Mouse (Mus musculus) heart, embryonic 13.5 days (tissue): ENCODE results near the gene Hirip3. TPM values are rescaled to one million over a fixed set of nuclear protein-coding genes. Genes with fewer than 3 reads are reported as not detected.

Source experiments
- ATAC-seq: fragments of 200-750 bp; cut with Nextera tagmentation; 2 replicates; pipeline ENCODE4 v1.8.0; 2017; ENCODE audit warnings: moderate TSS enrichment; ENCODE audit not compliant: insufficient number of reproducible peaks, low FRiP score, low TSS enrichment; ENCODE audit errors: extremely low read depth
- H3K27ac ChIP-seq: fragments of 300-500 bp; sonication (generic); replicated peaks from 2 replicates; pipeline ENCODE4 v1.5.1; 2015; ENCODE audit warnings: moderate library complexity, mild to moderate bottlenecking, inconsistent platforms
- H3K27me3 ChIP-seq: fragments of 300-500 bp; sonication (generic); replicated peaks from 2 replicates; pipeline ENCODE4 v1.6.1; 2015; ENCODE audit warnings: mild to moderate bottlenecking, inconsistent platforms
- H3K36me3 ChIP-seq: fragments of 300-500 bp; sonication (generic); 2 replicates; pipeline ENCODE4 v1.6.1; 2015; ENCODE audit warnings: mild to moderate bottlenecking, inconsistent platforms
- H3K4me1 ChIP-seq: fragments of 300-500 bp; sonication (generic); 2 replicates; pipeline ENCODE4 v1.6.1; 2015; ENCODE audit warnings: inconsistent platforms
- H3K4me2 ChIP-seq: fragments of 300-500 bp; sonication (generic); 2 replicates; pipeline ENCODE4 v1.6.1; 2015; ENCODE audit warnings: inconsistent platforms, mild to moderate bottlenecking, moderate library complexity
- H3K4me3 ChIP-seq: fragments of 300-500 bp; sonication (generic); 2 replicates; pipeline ENCODE4 v1.5.1; 2015; ENCODE audit warnings: moderate library complexity, mild to moderate bottlenecking, inconsistent platforms
- H3K9ac ChIP-seq: fragments of 300-500 bp; sonication (generic); 2 replicates; pipeline ENCODE4 v1.6.1; 2015; ENCODE audit warnings: inconsistent platforms, mild to moderate bottlenecking, moderate library complexity
- H3K9me3 ChIP-seq: fragments of 300-500 bp; sonication (generic); 2 replicates; pipeline ENCODE4 v1.6.1; 2016; ENCODE audit warnings: inconsistent platforms
- WGBS: fragments of 180-500 bp; shearing (Covaris S2); methylation state at CpG from one replicate; pipeline ENCODE4 v1.1.7; 2015; ENCODE audit warnings: mixed read lengths; 5-methylcytosine and 5-hydroxymethylcytosine counted together
- polyA plus RNA-seq: library from polyadenylated mRNA; unstranded; fragments of >200 nt; fragmentation: Nextera tagmentation; extraction: Ambion mirVana; gene quantifications from 2 replicates; pipeline ENCODE4 v1.2.1, GENCODE M21; 2015

The Hirip3 gene
- polyA plus RNA-seq, 1 experiment from 2014 or later, result 18.8 TPM

DNA sequence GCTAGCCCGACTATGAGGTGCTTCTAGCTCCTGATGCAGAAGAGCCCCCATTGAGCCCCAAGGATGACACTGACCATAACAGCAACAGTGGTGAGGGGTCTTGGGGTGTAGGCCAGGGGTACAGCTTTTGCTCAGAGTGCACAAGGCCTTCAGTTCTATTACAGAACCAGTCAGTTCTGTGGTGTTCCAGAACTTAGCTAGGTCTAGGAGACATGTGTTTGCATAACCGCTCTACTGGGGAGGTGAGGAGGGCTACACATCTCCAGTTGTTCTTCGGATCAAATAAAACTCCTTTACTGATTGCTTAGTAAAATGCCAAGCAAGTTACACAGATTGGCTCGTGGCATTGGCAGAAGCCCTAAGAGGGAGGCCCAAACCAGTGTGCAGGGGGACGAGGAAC lies 30.2 kb upstream of the Hirip3 start, which contains the start of gene 4930451I11Rik:
Gene 4930451I11Rik (minus strand): TSS at position 101 of the 400 bp plus-strand sequence.
- no peak for ATAC-seq
- peak within 1 kb of the TSS; percentile 68 for H3K4me2 ChIP-seq
- peaks cover 5% of the 10 kb centered on the region for H3K4me1 ChIP-seq
- peak within 1 kb of the TSS; percentile 65; the same call in 1 of the 2 replicates for H3K9ac ChIP-seq
- H3K36me3 ChIP-seq, result no peaks in the 10 kb centered on the region
- H3K27me3 ChIP-seq, result peaks cover 57% of the 10 kb centered on the region
- no peaks in the 10 kb centered on the region for H3K9me3 ChIP-seq
- H3K27ac ChIP-seq, result no peak within 1 kb of the TSS
- 50% methylated on average over 5 of the region's 5 CpGs for WGBS
- H3K4me3 ChIP-seq, result peak within 1 kb of the TSS; percentile 45

GRCm38 (mm10) chr7:126832036-126832598 lies 29.7 kb upstream of the Hirip3 start:
- peak overlapping the region; percentile 68 for H3K4me2 ChIP-seq
- H3K36me3 ChIP-seq, result no peaks in the 10 kb centered on the region
- peak overlapping the region; percentile 65; the same call in 1 of the 2 replicates for H3K9ac ChIP-seq
- H3K27ac ChIP-seq, result no peak overlapping the region
- H3K9me3 ChIP-seq, result no peaks in the 10 kb centered on the region
- peak overlapping the region; percentile 45 for H3K4me3 ChIP-seq
- WGBS, result 2% methylated on average over 21 of the region's 21 CpGs
- peaks cover 51% of the 10 kb centered on the region for H3K27me3 ChIP-seq
- H3K4me1 ChIP-seq, result peaks cover 5% of the 10 kb centered on the region
- peak; percentile 45; the same call in 1 of the 2 replicates for ATAC-seq

DNA sequence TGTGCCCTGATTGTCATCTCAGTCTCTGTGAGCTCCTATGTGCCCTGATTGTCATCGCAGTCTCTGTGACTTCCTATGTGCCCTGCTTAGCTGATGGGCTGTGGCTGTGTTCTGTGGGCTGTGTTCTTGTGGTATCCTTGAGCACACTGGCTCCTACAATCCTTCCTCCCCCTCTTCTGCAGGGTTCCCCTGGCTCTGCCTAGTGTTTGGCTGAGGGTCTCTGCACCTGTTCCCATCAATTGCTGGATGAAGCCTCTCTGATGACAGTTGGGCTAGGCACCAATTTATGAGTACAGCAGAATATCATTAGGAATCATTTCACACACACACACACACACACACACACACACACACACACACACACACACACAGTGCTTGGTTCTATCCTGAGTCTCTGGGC lies 28.5 kb upstream of the Hirip3 start:
- Histone ChIP-seq H3K27me3 (peaks cover 44% of the 10 kb centered on the region), H3K4me1 (peaks cover 5% of the 10 kb centered on the region), H3K9me3 (no peaks in the 10 kb centered on the region), H3K9ac (no peak overlapping the region), H3K4me2 (no peak overlapping the region), H3K27ac (no peak overlapping the region), H3K36me3 (no peaks in the 10 kb centered on the region), H3K4me3 (no peak overlapping the region)
- ATAC-seq, result no peak
- 78% methylated on average over 1 of the region's 1 CpGs for WGBS

DNA sequence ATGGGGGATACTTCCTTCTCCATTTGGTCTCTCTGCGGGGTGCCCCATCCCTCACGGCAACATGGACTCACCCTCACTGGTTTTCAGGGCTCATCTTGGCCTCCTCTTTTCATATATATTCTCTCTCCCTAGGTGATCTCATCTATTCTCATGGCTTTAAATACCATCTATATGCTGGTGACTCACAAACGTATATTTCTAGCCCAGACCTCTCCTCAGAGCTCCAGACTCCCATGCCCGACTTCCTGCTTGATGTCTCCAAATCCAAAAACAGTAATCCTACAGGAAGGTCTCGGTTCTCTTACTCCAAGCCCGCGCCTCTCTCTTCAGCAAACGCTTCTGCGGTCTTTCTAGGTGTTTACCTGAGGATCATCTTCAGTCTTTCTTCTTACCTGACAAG lies 18.5 kb upstream of the Hirip3 start:
- H3K9ac ChIP-seq, result no peak overlapping the region
- peaks cover 39% of the 10 kb centered on the region for H3K27me3 ChIP-seq
- ATAC-seq, result no peak
- no peak overlapping the region for H3K4me3 ChIP-seq
- no peak overlapping the region for H3K4me2 ChIP-seq
- no peaks in the 10 kb centered on the region for H3K36me3 ChIP-seq
- peaks cover 12% of the 10 kb centered on the region for H3K4me1 ChIP-seq
- WGBS, result 65% methylated on average over 9 of the region's 9 CpGs
- no peak overlapping the region for H3K27ac ChIP-seq
- H3K9me3 ChIP-seq, result no peaks in the 10 kb centered on the region

GRCm38 (mm10) chr7:126845516-126845915 lies 16.3 kb upstream of the Hirip3 start:
- Histone ChIP-seq H3K36me3 (no peaks in the 10 kb centered on the region), H3K4me1 (peaks cover 24% of the 10 kb centered on the region), H3K9me3 (no peaks in the 10 kb centered on the region), H3K9ac (no peak overlapping the region), H3K4me2 (no peak overlapping the region), H3K4me3 (no peak overlapping the region), H3K27ac (no peak overlapping the region), H3K27me3 (peaks cover 61% of the 10 kb centered on the region)
- ATAC-seq, result no peak
- WGBS, result 86% methylated on average over 2 of the region's 2 CpGs

GRCm38 (mm10) chr7:126847116-126847420 lies 14.7 kb upstream of the Hirip3 start, which contains the start of gene Doc2a:
Gene Doc2a (plus strand): TSS chr7:126847416.
- peak within 1 kb of the TSS; percentile 80 for H3K9ac ChIP-seq
- WGBS, result 27% methylated on average over 4 of the region's 4 CpGs
- ATAC-seq, result no peak

DNA sequence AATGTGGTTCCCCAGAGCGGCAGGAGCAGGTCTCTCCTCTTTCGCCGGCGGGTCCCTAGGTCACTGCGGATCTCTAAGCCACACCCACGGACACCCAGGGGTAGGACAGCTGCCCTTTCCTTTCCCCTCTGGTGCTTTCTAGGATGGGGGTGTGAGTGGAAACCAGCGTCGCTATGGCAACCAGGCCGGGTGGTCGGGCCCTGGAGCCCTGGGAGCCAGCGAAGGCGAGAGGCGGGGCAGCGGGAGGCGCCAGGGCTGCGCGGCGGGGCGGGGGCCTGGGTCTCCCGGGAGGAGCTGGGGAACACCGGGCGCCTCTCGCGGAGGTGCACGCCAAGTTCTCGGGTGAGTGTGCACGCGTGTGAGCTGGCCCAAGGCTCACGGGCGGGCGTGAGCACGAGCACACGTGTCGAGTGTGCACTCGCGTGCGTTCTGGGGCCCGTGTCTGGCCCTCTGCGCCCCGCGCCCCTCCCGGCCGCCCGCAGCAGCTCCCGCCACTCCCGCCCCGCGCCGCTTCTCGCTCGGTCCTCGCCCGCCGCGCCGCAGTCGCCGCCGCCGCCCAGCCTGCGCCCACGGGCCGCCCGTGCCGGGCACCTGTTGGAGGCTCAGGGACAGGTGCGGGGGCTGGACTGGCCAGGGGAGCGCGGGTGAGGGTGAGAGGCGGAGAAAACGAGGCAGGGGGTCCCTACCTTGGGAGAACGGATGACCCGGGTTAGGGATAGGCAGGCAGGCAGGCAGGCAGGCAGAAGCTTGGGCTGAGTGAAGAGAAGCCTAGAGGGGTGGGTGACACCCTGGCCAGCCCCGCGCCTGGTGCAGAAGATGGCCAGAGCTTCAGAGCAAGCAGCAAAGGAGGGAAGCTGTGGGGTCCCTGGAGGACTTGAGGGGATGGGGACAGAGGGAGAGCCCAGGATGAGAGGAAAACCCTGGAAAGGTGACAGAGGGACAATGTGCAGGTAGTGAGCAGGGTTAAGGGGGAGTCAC lies 14.1 kb upstream of the Hirip3 start:
- WGBS, result 2% methylated on average over 38 of the region's 74 CpGs
- Histone ChIP-seq H3K27ac (no peak overlapping the region), H3K9ac (peak overlapping the region; percentile 80), H3K4me3 (peak overlapping the region; percentile 61), H3K27me3 (peaks cover 66% of the 10 kb centered on the region), H3K36me3 (peaks cover 12% of the 10 kb centered on the region), H3K9me3 (no peaks in the 10 kb centered on the region), H3K4me1 (peaks cover 28% of the 10 kb centered on the region), H3K4me2 (peak overlapping the region; percentile 92)
- no peak for ATAC-seq

More at GRCm38 (mm10) chr7:126847116-126847420, 14.7 kb upstream of the Hirip3 start, which contains the start of gene Doc2a:
- peaks cover 66% of the 10 kb centered on the region for H3K27me3 ChIP-seq
- no peaks in the 10 kb centered on the region for H3K9me3 ChIP-seq
- peaks cover 28% of the 10 kb centered on the region for H3K4me1 ChIP-seq
- no peak within 1 kb of the TSS for H3K27ac ChIP-seq
- peak within 1 kb of the TSS; percentile 61 for H3K4me3 ChIP-seq
- H3K4me2 ChIP-seq, result peak within 1 kb of the TSS; percentile 92
- peaks cover 6% of the 10 kb centered on the region for H3K36me3 ChIP-seq

DNA sequence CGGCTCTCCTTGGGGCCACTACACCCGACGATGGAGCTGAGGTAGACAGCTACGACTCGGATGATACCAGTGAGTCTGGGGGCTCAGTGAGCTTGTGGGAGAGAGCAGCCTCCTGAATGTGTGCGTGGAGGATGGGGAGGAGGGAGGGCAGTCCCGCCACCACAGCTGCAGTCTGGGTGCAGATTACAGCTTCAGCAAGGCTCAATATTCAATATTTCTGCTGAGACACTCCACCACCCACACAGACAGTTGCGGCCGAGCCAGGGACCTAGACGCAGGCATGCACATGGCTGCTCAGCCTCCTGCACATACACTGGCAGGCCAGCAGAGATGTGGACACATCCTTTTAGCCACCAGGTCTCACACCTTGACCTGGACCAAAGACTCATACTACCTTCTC lies 13.0 kb upstream of the Hirip3 start:
- Histone ChIP-seq H3K27me3 (peaks cover 57% of the 10 kb centered on the region), H3K36me3 (peaks cover 23% of the 10 kb centered on the region), H3K9ac (no peak overlapping the region), H3K4me1 (peaks cover 28% of the 10 kb centered on the region), H3K27ac (no peak overlapping the region), H3K9me3 (no peaks in the 10 kb centered on the region), H3K4me2 (peak overlapping the region; percentile 92), H3K4me3 (0 out of 2 replicates have a peak overlapping the region, but pooled peaks have one; percentile 61)
- WGBS, result 26% methylated on average over 10 of the region's 10 CpGs
- ATAC-seq, result no peak

DNA sequence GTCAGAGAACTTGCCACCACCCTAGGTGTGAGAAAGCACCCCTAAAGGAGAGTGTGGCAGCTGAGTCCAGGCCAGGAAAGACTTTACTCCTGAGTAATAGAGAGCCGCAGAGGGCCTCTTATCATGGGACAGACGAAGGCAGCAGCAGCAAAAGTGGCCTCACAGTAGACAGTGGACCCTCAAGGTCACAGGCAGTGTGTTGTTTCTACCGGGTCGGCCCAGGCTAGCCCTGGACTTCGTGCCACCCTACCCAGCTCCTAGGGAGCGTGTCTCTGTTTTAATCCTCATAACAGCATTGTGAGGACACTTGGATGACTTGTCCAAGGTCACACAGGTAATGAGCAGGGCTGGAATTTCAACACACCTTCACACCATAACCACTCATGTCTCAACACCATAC lies 11.6 kb upstream of the Hirip3 start:
- no peak overlapping the region for H3K4me3 ChIP-seq
- no peak overlapping the region for H3K4me2 ChIP-seq
- no peak for ATAC-seq
- H3K27ac ChIP-seq, result no peak overlapping the region
- WGBS, result 53% methylated on average over 6 of the region's 6 CpGs
- no peak overlapping the region for H3K9ac ChIP-seq
- H3K9me3 ChIP-seq, result no peaks in the 10 kb centered on the region
- H3K4me1 ChIP-seq, result peaks cover 28% of the 10 kb centered on the region
- peaks cover 57% of the 10 kb centered on the region for H3K27me3 ChIP-seq
- H3K36me3 ChIP-seq, result peaks cover 37% of the 10 kb centered on the region

DNA sequence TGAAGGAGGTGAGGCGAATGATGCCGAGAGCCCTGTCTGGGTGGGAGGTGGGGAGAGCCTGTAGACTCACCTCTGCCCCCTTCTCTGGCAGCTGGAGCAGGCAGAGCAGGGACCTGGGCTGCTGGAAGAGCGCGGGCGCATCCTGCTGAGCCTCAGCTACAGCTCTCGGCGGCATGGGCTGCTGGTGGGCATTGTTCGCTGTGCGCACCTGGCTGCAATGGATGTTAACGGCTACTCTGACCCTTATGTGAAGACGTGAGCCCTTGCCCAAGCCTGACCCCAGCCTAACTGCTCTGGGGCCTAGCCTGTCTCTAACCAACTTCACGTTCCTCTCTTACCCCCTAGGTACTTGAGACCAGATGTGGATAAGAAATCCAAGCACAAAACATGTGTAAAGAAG lies 10.6 kb upstream of the Hirip3 start:
- Histone ChIP-seq H3K9me3 (no peaks in the 10 kb centered on the region), H3K4me2 (no peak overlapping the region), H3K27ac (no peak overlapping the region), H3K9ac (no peak overlapping the region), H3K4me1 (peaks cover 28% of the 10 kb centered on the region), H3K36me3 (peaks cover 47% of the 10 kb centered on the region), H3K4me3 (no peak overlapping the region), H3K27me3 (peaks cover 48% of the 10 kb centered on the region)
- WGBS, result 50% methylated on average over 12 of the region's 12 CpGs
- ATAC-seq, result no peak

DNA sequence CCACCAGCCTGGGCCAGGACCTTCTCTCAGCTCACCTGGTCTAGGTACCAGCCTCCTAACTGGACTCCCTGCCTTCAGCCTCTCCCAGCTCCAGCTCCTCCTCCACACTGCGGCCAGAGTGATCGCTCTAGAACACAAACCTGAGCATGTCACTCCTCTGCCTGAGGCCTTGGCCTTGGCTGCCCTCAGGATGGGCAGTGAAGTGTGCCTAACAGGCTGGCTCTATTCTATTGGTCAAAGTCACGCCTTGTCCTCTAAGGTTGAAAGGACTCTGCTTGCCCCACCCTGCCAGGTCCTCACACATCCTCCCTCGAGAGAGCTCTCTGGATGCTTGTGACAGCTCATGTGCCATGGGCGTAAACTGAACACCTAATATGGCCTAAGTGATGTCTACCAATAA lies 8.3 kb upstream of the Hirip3 start:
- H3K36me3 ChIP-seq, result peaks cover 70% of the 10 kb centered on the region
- no peak overlapping the region for H3K27ac ChIP-seq
- no peak overlapping the region for H3K9ac ChIP-seq
- H3K4me3 ChIP-seq, result no peak overlapping the region
- WGBS, result 91% methylated on average over 5 of the region's 5 CpGs
- no peaks in the 10 kb centered on the region for H3K9me3 ChIP-seq
- ATAC-seq, result no peak
- H3K4me1 ChIP-seq, result peaks cover 15% of the 10 kb centered on the region
- no peak overlapping the region for H3K4me2 ChIP-seq
- H3K27me3 ChIP-seq, result peaks cover 26% of the 10 kb centered on the region
